Mouse (Mus musculus) kidney, embryonic 16.5 days (tissue): ENCODE results near the gene Sec31b. TPM values are rescaled to one million over a fixed set of nuclear protein-coding genes. Genes with fewer than 3 reads are reported as not detected.
A peak's percentile ranks its signal among the peaks of the same experiment; 100 is the strongest.

Source experiments
- ATAC-seq: fragments of 200-750 bp; cut with Nextera tagmentation; 2 replicates; pipeline ENCODE4 v1.8.0; 2017; ENCODE audit warnings: moderate TSS enrichment; ENCODE audit not compliant: low FRiP score, low TSS enrichment
- H3K27ac ChIP-seq: fragments of 300-500 bp; sonication (generic); 2 replicates; pipeline ENCODE4 v1.5.1; 2014; ENCODE audit warnings: low read length
- H3K27me3 ChIP-seq: fragments of 300-500 bp; sonication (generic); 2 replicates; pipeline ENCODE4 v1.6.1; 2014; ENCODE audit warnings: low read length, control low read depth, mixed read lengths; ENCODE audit not compliant: insufficient read depth
- H3K36me3 ChIP-seq: fragments of 300-500 bp; sonication (generic); 2 replicates; pipeline ENCODE4 v1.6.1; 2014; ENCODE audit warnings: low read length, control low read depth, mixed read lengths; ENCODE audit not compliant: insufficient read depth
- H3K4me1 ChIP-seq: fragments of 300-500 bp; sonication (generic); 2 replicates; pipeline ENCODE4 v1.6.1; 2014; ENCODE audit warnings: low read length, control low read depth, mixed read lengths; ENCODE audit not compliant: insufficient read depth
- H3K4me2 ChIP-seq: fragments of 300-500 bp; sonication (generic); replicated peaks from 2 replicates; pipeline ENCODE4 v1.6.1; 2014; ENCODE audit warnings: low read depth, low read length
- H3K4me3 ChIP-seq: fragments of 300-500 bp; sonication (generic); 2 replicates; pipeline ENCODE4 v1.5.1; 2014; ENCODE audit warnings: mild to moderate bottlenecking, low read length
- H3K9ac ChIP-seq: fragments of 300-500 bp; sonication (generic); replicated peaks from 2 replicates; pipeline ENCODE4 v1.6.1; 2014; ENCODE audit warnings: low read length
- H3K9me3 ChIP-seq: fragments of 300-500 bp; sonication (generic); 2 replicates; pipeline ENCODE4 v1.6.1; 2016; ENCODE audit warnings: low read length, control low read depth
- WGBS: fragments of 180-500 bp; shearing (Covaris S2); extraction: QIAGEN DNeasy Blood & Tissue Kit; methylation state at CpG from one replicate; pipeline ENCODE4 v1.1.7; 2014; 5-methylcytosine and 5-hydroxymethylcytosine counted together
- polyA plus RNA-seq: library from polyadenylated mRNA; unstranded; fragments of >200 nt; fragmentation: Nextera tagmentation; extraction: Ambion mirVana; gene quantifications from 2 replicates; pipeline ENCODE4 v1.2.1, GENCODE M21; 2015

Gene Sec31b
- polyA plus RNA-seq, result 1.3 and 1.9 TPM in 2 replicates

DNA sequence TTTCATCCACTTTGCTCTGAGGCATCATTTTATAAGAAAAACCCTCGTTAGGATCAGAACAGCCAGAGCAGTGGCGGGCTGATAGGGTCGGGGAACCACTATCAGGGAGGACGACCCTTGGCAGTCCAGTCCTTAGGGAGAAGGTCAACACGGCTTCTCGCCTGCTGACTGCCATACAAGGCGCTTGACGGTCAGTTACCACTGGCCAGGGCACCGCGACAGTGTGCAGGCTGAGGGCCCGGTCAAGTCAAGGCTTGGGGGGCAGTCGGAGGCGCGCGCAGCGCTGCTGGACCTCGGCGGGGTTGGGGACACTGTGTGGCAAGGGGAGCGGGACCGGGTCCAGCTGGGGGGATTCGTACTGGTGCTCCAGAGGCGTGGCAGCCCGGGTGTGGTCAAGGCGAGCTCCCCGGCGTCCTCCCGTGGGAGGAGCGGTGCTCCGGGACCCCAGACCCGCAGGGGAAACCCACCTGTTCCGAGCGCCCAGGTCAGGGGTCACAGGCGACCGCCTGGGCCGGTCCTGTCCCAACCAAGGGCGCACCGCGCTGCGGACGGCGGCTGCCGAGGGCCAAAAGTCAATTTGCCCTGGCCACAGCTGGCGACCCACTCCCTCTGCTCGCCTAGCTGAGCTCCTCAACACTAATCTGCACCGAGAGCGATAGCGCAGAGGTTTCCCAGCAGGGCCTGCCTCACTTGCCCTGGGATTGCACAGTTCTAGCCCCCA is at the start of gene Sec31b:
Sec31b (minus strand) TSS at position 544 of the 721 bp plus-strand sequence.
- peak within 1 kb of the TSS; percentile 95 for H3K4me2 ChIP-seq
- no peaks in the 10 kb centered on the region for H3K27me3 ChIP-seq
- H3K4me1 ChIP-seq, result peaks cover 9% of the 10 kb centered on the region
- 2% methylated on average over 47 of the region's 47 CpGs for WGBS
- H3K27ac ChIP-seq, result no peak within 1 kb of the TSS
- peaks cover 22% of the 10 kb centered on the region for H3K36me3 ChIP-seq
- H3K9ac ChIP-seq, result peak within 1 kb of the TSS; percentile 75
- ATAC-seq, result peak; percentile 67
- H3K4me3 ChIP-seq, result peak within 1 kb of the TSS; percentile 68
- peaks cover 6% of the 10 kb centered on the region; the same call in 1 of the 2 replicates for H3K9me3 ChIP-seq

DNA sequence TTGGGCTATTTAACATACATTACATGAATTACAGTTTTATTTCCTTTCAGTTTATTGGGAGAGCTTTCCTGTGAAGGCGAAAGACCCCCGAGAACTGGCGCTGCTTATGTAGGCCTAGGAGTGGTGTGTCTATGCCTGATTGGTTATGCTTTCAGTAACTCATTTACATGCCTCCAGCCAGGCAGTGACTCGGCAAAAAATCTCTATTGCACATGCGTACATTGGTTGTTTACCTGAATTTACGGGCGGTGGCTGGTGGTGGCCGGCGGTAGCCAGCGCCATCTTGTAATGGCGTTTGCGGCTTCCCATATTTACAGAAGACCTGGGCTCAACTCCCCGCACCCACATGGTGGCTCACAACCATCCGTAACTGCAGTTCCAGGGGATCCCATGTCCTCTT is 48.5 kb upstream of the Sec31b start:
- Histone ChIP-seq H3K4me3 (no peak overlapping the region), H3K27me3 (no peaks in the 10 kb centered on the region), H3K4me1 (peaks cover 25% of the 10 kb centered on the region), H3K9me3 (no peaks in the 10 kb centered on the region), H3K9ac (no peak overlapping the region), H3K4me2 (no peak overlapping the region), H3K27ac (no peak overlapping the region), H3K36me3 (no peaks in the 10 kb centered on the region)
- no peak for ATAC-seq
- 94% methylated on average over 14 of the region's 14 CpGs for WGBS

GRCm38 (mm10) chr19:44591638-44592037 is 46.0 kb upstream of the Sec31b start:
- Histone ChIP-seq H3K4me3 (no peak overlapping the region), H3K4me2 (no peak overlapping the region), H3K9ac (no peak overlapping the region), H3K9me3 (no peaks in the 10 kb centered on the region), H3K4me1 (peaks cover 12% of the 10 kb centered on the region), H3K36me3 (no peaks in the 10 kb centered on the region), H3K27me3 (no peaks in the 10 kb centered on the region), H3K27ac (no peak overlapping the region)
- no peak for ATAC-seq
- WGBS, result 69% methylated on average over 6 of the region's 6 CpGs

- ATAC-seq, result no peak
- peaks cover 12% of the 10 kb centered on the region for H3K4me1 ChIP-seq
- no peak overlapping the region for H3K4me2 ChIP-seq
- no peaks in the 10 kb centered on the region for H3K9me3 ChIP-seq
- no peak overlapping the region for H3K9ac ChIP-seq
- H3K27ac ChIP-seq, result no peak overlapping the region
- H3K36me3 ChIP-seq, result no peaks in the 10 kb centered on the region
- no peak overlapping the region for H3K4me3 ChIP-seq
- 0 out of 2 replicates have a peak, but pooled peaks cover 3% of the 10 kb centered on the region for H3K27me3 ChIP-seq
- WGBS, result 76% methylated on average over 18 of the region's 18 CpGs
Observed at GRCm38 (mm10) chr19:44590992-44591391, 45.3 kb upstream of the Sec31b start.

DNA sequence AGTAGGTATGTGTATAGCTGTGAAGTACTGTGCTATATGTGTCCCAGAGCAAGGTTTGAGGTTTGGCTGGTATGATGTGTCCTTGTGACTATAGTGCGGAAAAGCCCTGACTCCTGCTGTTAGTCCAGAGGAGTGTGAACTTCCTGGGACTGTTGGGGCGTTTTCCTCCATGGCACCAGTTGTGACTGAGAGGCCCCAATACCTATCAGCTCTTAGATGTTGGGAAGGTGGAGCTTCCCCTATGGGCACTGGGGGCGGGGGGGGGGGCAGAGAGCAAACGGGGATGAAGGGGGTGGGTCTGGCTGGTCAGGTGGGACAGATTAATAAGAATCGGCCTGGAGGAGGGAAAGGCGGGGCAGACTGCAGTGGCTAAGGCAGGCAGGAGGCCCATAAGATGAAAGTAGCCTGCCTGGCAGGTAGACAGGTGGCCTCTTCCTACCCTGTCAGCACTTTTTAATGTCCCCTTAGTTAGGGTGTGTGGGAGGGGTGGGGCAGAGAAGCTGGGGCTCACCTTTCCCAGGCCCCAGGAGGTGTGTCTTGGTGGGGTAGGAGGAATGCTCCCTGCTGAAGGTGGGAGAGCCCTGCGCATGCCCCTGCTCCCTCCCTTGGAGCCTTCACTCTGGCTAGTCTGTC is 44.0 kb upstream of the Sec31b start:
- 0 out of 2 replicates have a peak, but pooled peaks cover 7% of the 10 kb centered on the region for H3K27me3 ChIP-seq
- no peaks in the 10 kb centered on the region for H3K9me3 ChIP-seq
- peak; percentile 58; the same call in 1 of the 2 replicates for ATAC-seq
- H3K9ac ChIP-seq, result no peak overlapping the region
- no peak overlapping the region for H3K4me3 ChIP-seq
- H3K27ac ChIP-seq, result no peak overlapping the region
- peaks cover 18% of the 10 kb centered on the region for H3K4me1 ChIP-seq
- H3K4me2 ChIP-seq, result no peak overlapping the region
- H3K36me3 ChIP-seq, result no peaks in the 10 kb centered on the region
- 36% methylated on average over 7 of the region's 7 CpGs for WGBS

- WGBS, result 44% methylated on average over 4 of the region's 4 CpGs
- no peak overlapping the region for H3K9ac ChIP-seq
- no peaks in the 10 kb centered on the region for H3K36me3 ChIP-seq
- 0 out of 2 replicates have a peak, but pooled peaks cover 7% of the 10 kb centered on the region for H3K27me3 ChIP-seq
- H3K9me3 ChIP-seq, result no peaks in the 10 kb centered on the region
- H3K4me3 ChIP-seq, result no peak overlapping the region
- ATAC-seq, result no peak
- peaks cover 21% of the 10 kb centered on the region for H3K4me1 ChIP-seq
- H3K4me2 ChIP-seq, result no peak overlapping the region
- no peak overlapping the region for H3K27ac ChIP-seq
Observed at GRCm38 (mm10) chr19:44588036-44588435, 42.4 kb upstream of the Sec31b start.

DNA sequence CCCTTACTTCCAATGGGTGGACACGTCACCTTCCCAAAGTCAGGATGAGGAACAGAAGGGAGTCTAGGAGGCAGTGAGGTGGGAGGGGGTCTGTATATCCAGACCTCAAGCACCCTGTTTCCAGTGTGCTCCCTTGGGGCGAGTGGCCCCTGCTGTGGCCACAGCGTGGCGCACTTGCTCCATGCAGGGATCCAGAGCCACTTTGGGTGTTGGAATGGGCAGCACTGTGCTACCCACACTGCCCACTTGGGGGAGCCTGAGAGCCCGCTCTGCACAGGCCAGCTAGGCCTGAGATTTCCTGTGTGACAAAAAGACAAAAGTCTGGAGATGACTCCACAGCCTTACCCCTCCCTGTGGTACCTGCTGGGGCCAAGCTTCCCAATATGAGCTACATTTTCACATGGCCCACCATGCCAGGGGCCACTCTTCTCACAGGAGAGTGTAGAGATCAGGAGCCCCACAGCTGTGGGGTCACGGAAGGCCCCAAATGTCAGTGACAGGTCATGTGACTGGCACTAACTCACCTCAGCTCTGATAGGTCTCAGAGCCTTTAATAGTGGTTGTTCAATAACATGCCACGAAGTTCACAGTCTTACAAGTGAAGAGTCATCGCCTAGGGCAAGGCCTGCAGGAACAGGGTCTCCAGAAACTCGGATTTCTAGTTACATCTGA is 37.1 kb upstream of the Sec31b start:
- no peak overlapping the region for H3K4me2 ChIP-seq
- 30% methylated on average over 9 of the region's 9 CpGs for WGBS
- H3K36me3 ChIP-seq, result no peaks in the 10 kb centered on the region
- no peak overlapping the region for H3K27ac ChIP-seq
- 0 out of 2 replicates have a peak, but pooled peaks cover 7% of the 10 kb centered on the region for H3K27me3 ChIP-seq
- H3K9ac ChIP-seq, result no peak overlapping the region
- no peaks in the 10 kb centered on the region for H3K9me3 ChIP-seq
- ATAC-seq, result peak; percentile 87
- H3K4me1 ChIP-seq, result peaks cover 20% of the 10 kb centered on the region
- H3K4me3 ChIP-seq, result no peak overlapping the region

GRCm38 (mm10) chr19:44582103-44582502 is 36.4 kb upstream of the Sec31b start:
- Histone ChIP-seq H3K4me2 (no peak overlapping the region), H3K4me3 (no peak overlapping the region), H3K4me1 (peaks cover 20% of the 10 kb centered on the region), H3K9ac (no peak overlapping the region), H3K27ac (no peak overlapping the region), H3K36me3 (no peaks in the 10 kb centered on the region), H3K9me3 (no peaks in the 10 kb centered on the region), H3K27me3 (0 out of 2 replicates have a peak, but pooled peaks cover 7% of the 10 kb centered on the region)
- 0 out of 2 replicates have a peak, but pooled peaks have one; percentile 4 for ATAC-seq
- WGBS, result 84% methylated on average over 10 of the region's 10 CpGs

- H3K27ac ChIP-seq, result no peak overlapping the region
- H3K9me3 ChIP-seq, result no peaks in the 10 kb centered on the region
- H3K4me3 ChIP-seq, result no peak overlapping the region
- H3K9ac ChIP-seq, result no peak overlapping the region
- no peak overlapping the region for H3K4me2 ChIP-seq
- no peak for ATAC-seq
- WGBS, result 74% methylated on average over 1 of the region's 1 CpGs
- H3K36me3 ChIP-seq, result peaks cover 18% of the 10 kb centered on the region
- H3K4me1 ChIP-seq, result peaks cover 12% of the 10 kb centered on the region
- H3K27me3 ChIP-seq, result no peaks in the 10 kb centered on the region
Observed at GRCm38 (mm10) chr19:44578038-44578437, 32.4 kb upstream of the Sec31b start.
